Mouse (Mus musculus): ENCODE data around the gene Cap1. TPM values are rescaled to one million over a fixed set of nuclear protein-coding genes. Genes with fewer than 3 reads are reported as not detected.

Cap1 gene
- polyA plus RNA-seq, 1 experiment from 2014 or later: 34.7 TPM

GRCm38 (mm10) chr4:122909572-122910189 lies 23.8 kb upstream of the Cap1 start:
- Histone ChIP-seq H3K4me3 (no peak overlapping the region), H3K27me3 (replicated peaks) (no peaks in the 10 kb centered on the region), H3K4me2 (replicated peaks) (no peak overlapping the region), H3K27ac (no peak overlapping the region), H3K4me1 (no peaks in the 10 kb centered on the region), H3K36me3 (no peaks in the 10 kb centered on the region), H3K9ac (no peak overlapping the region), H3K9me3 (peaks cover 8% of the 10 kb centered on the region; the same call in 1 of the 2 replicates)
- 52% methylated on average over 12 of the region's 12 CpGs for WGBS
- ATAC-seq (ENCODE audit: low FRiP score, low read depth): no peak

GRCm38 (mm10) chr4:122905359-122905758 lies 19.5 kb upstream of the Cap1 start:
- ATAC-seq (ENCODE audit: low FRiP score, low read depth): no peak
- H3K36me3 ChIP-seq: no peaks in the 10 kb centered on the region
- H3K9ac ChIP-seq: no peak overlapping the region
- H3K4me2 ChIP-seq (replicated peaks): no peak overlapping the region
- H3K4me3 ChIP-seq: no peak overlapping the region
- 84% methylated on average over 10 of the region's 10 CpGs for WGBS
- no peaks in the 10 kb centered on the region for H3K27me3 ChIP-seq (replicated peaks)
- no peak overlapping the region for H3K27ac ChIP-seq
- no peaks in the 10 kb centered on the region for H3K4me1 ChIP-seq
- H3K9me3 ChIP-seq: no peaks in the 10 kb centered on the region

GRCm38 (mm10) chr4:122903709-122904108 lies 17.9 kb upstream of the Cap1 start:
- Histone ChIP-seq H3K27me3 (replicated peaks) (no peaks in the 10 kb centered on the region), H3K36me3 (no peaks in the 10 kb centered on the region), H3K4me3 (no peak overlapping the region), H3K9ac (no peak overlapping the region), H3K4me1 (no peaks in the 10 kb centered on the region), H3K27ac (no peak overlapping the region), H3K4me2 (replicated peaks) (no peak overlapping the region), H3K9me3 (no peaks in the 10 kb centered on the region)
- no peak for ATAC-seq (ENCODE audit: low FRiP score, low read depth)
- WGBS: 90% methylated on average over 3 of the region's 3 CpGs

GRCm38 (mm10) chr4:122902156-122902555 lies 16.3 kb upstream of the Cap1 start:
- no peak overlapping the region for H3K9ac ChIP-seq
- 26% methylated on average over 6 of the region's 6 CpGs for WGBS
- ATAC-seq (ENCODE audit: low FRiP score, low read depth): no peak
- no peak overlapping the region for H3K4me3 ChIP-seq
- no peaks in the 10 kb centered on the region for H3K27me3 ChIP-seq (replicated peaks)
- no peaks in the 10 kb centered on the region for H3K36me3 ChIP-seq
- H3K4me1 ChIP-seq: no peaks in the 10 kb centered on the region
- no peaks in the 10 kb centered on the region for H3K9me3 ChIP-seq
- H3K27ac ChIP-seq: no peak overlapping the region
- no peak overlapping the region for H3K4me2 ChIP-seq (replicated peaks)

GRCm38 (mm10) chr4:122898313-122898712 lies 12.5 kb upstream of the Cap1 start:
- H3K36me3 ChIP-seq: no peaks in the 10 kb centered on the region
- WGBS: 21% methylated on average over 5 of the region's 5 CpGs
- ATAC-seq (ENCODE audit: low FRiP score, low read depth): no peak

GRCm38 (mm10) chr4:122897750-122898149 lies 11.9 kb upstream of the Cap1 start:
- H3K36me3 ChIP-seq: no peaks in the 10 kb centered on the region
- H3K4me1 ChIP-seq: no peaks in the 10 kb centered on the region
- 88% methylated on average over 4 of the region's 4 CpGs for WGBS
- no peak for ATAC-seq (ENCODE audit: low FRiP score, low read depth)
- no peaks in the 10 kb centered on the region for H3K9me3 ChIP-seq
- no peak overlapping the region for H3K27ac ChIP-seq
- H3K9ac ChIP-seq: no peak overlapping the region
- no peak overlapping the region for H3K4me2 ChIP-seq (replicated peaks)
- no peak overlapping the region for H3K4me3 ChIP-seq
- H3K27me3 ChIP-seq (replicated peaks): no peaks in the 10 kb centered on the region

More at GRCm38 (mm10) chr4:122898313-122898712, 12.5 kb upstream of the Cap1 start:
- H3K4me1 ChIP-seq: no peaks in the 10 kb centered on the region
- H3K4me3 ChIP-seq: no peak overlapping the region
- no peak overlapping the region for H3K9ac ChIP-seq
- H3K27me3 ChIP-seq (replicated peaks): no peaks in the 10 kb centered on the region
- H3K9me3 ChIP-seq: no peaks in the 10 kb centered on the region
- H3K4me2 ChIP-seq (replicated peaks): no peak overlapping the region
- H3K27ac ChIP-seq: no peak overlapping the region

GRCm38 (mm10) chr4:122892157-122892556 lies 6.3 kb upstream of the Cap1 start:
- Histone ChIP-seq H3K27ac (no peak overlapping the region), H3K9me3 (no peaks in the 10 kb centered on the region), H3K4me1 (peaks cover 3% of the 10 kb centered on the region; the same call in 1 of the 2 replicates), H3K9ac (no peak overlapping the region), H3K36me3 (no peaks in the 10 kb centered on the region), H3K4me3 (no peak overlapping the region), H3K27me3 (replicated peaks) (no peaks in the 10 kb centered on the region), H3K4me2 (replicated peaks) (no peak overlapping the region)
- ATAC-seq (ENCODE audit: low FRiP score, low read depth): no peak
- 82% methylated on average over 5 of the region's 5 CpGs for WGBS

GRCm38 (mm10) chr4:122891597-122891996 lies 5.7 kb upstream of the Cap1 start:
- Histone ChIP-seq H3K4me2 (replicated peaks) (no peak overlapping the region), H3K27me3 (replicated peaks) (no peaks in the 10 kb centered on the region), H3K36me3 (no peaks in the 10 kb centered on the region), H3K27ac (no peak overlapping the region), H3K4me3 (no peak overlapping the region), H3K9ac (no peak overlapping the region), H3K9me3 (no peaks in the 10 kb centered on the region), H3K4me1 (peaks cover 3% of the 10 kb centered on the region; the same call in 1 of the 2 replicates)
- ATAC-seq (ENCODE audit: low FRiP score, low read depth): no peak
- 15% methylated on average over 1 of the region's 1 CpGs for WGBS

GRCm38 (mm10) chr4:122890881-122891481 lies 5.1 kb upstream of the Cap1 start:
- Histone ChIP-seq H3K9ac (no peak overlapping the region), H3K27me3 (replicated peaks) (no peaks in the 10 kb centered on the region), H3K27ac (no peak overlapping the region), H3K4me3 (no peak overlapping the region), H3K36me3 (no peaks in the 10 kb centered on the region), H3K4me2 (replicated peaks) (no peak overlapping the region), H3K9me3 (no peaks in the 10 kb centered on the region), H3K4me1 (peaks cover 3% of the 10 kb centered on the region; the same call in 1 of the 2 replicates)
- WGBS: 11% methylated on average over 3 of the region's 3 CpGs
- ATAC-seq (ENCODE audit: low FRiP score, low read depth): no peak

- Histone ChIP-seq H3K4me1 (peaks cover 22% of the 10 kb centered on the region), H3K4me3 (0 out of 2 replicates have a peak overlapping the region, but pooled peaks have one; percentile 62), H3K4me2 (replicated peaks) (peak overlapping the region; percentile 70), H3K36me3 (no peaks in the 10 kb centered on the region), H3K9ac (no peak overlapping the region), H3K27me3 (replicated peaks) (no peaks in the 10 kb centered on the region), H3K9me3 (no peaks in the 10 kb centered on the region), H3K27ac (0 out of 2 replicates have a peak overlapping the region, but pooled peaks have one; percentile 98)
- WGBS: 73% methylated on average over 2 of the region's 2 CpGs
- no peak for ATAC-seq (ENCODE audit: low FRiP score, low read depth)
Observed at GRCm38 (mm10) chr4:122887336-122887735, 1.5 kb upstream of the Cap1 start.

GRCm38 (mm10) chr4:122886579-122887254 lies 861 bp upstream of the Cap1 start:
- Histone ChIP-seq H3K4me3 (peak overlapping the region; percentile 62), H3K9ac (peak overlapping the region; percentile 77), H3K27ac (peak overlapping the region; percentile 98), H3K9me3 (no peaks in the 10 kb centered on the region), H3K4me2 (replicated peaks) (peak overlapping the region; percentile 70), H3K4me1 (peaks cover 22% of the 10 kb centered on the region), H3K27me3 (replicated peaks) (no peaks in the 10 kb centered on the region), H3K36me3 (no peaks in the 10 kb centered on the region)
- WGBS: 6% methylated on average over 19 of the region's 19 CpGs
- ATAC-seq (ENCODE audit: low FRiP score, low read depth): peak; percentile 52

GRCm38 (mm10) chr4:122884481-122885340 lies 1.1 kb downstream of the Cap1 start:
- WGBS: 58% methylated on average over 12 of the region's 12 CpGs
- peak overlapping the region; percentile 10; the same call in 1 of the 2 replicates for H3K9ac ChIP-seq
- H3K4me1 ChIP-seq: peaks cover 19% of the 10 kb centered on the region
- ATAC-seq (ENCODE audit: low FRiP score, low read depth): no peak
- no peaks in the 10 kb centered on the region for H3K36me3 ChIP-seq
- no peaks in the 10 kb centered on the region for H3K9me3 ChIP-seq
- H3K27ac ChIP-seq: no peak overlapping the region
- no peaks in the 10 kb centered on the region for H3K27me3 ChIP-seq (replicated peaks)
- H3K4me3 ChIP-seq: peak overlapping the region; percentile 62
- H3K4me2 ChIP-seq (replicated peaks): peak overlapping the region; percentile 70
